Mouse (Mus musculus) forebrain, embryonic 14.5 days (tissue): Measurements from ENCODE around the gene Trpm8. TPM values are rescaled to one million over a fixed set of nuclear protein-coding genes. Genes with fewer than 3 reads are reported as not detected.

ENCODE experiments used
- ATAC-seq: fragments of 200-750 bp; cut with Nextera tagmentation; 2 replicates; pipeline ENCODE4 v1.8.0; 2017; ENCODE audit warnings: mild to moderate bottlenecking, moderate library complexity
- DNase-seq: peaks from one replicate; pipeline ENCODE4 v3.0.0-alpha.2; 2015; ENCODE audit warnings: low spot score
- H3K27ac ChIP-seq: fragments of 300-500 bp; sonication (generic); 2 replicates; pipeline ENCODE4 v1.5.1; 2014; ENCODE audit warnings: low read depth, mild to moderate bottlenecking, control low read depth, low read length, moderate library complexity
- H3K27me3 ChIP-seq: fragments of 300-500 bp; sonication (generic); replicated peaks from 2 replicates; pipeline ENCODE4 v1.6.1; 2014; ENCODE audit warnings: low read length, control low read depth, mixed read lengths; ENCODE audit not compliant: control insufficient read depth, insufficient read depth
- H3K36me3 ChIP-seq: fragments of 300-500 bp; sonication (generic); 2 replicates; pipeline ENCODE4 v1.6.1; 2014; ENCODE audit warnings: low read length, control low read depth; ENCODE audit not compliant: control insufficient read depth, insufficient read depth
- H3K4me1 ChIP-seq: fragments of 300-500 bp; sonication (generic); 2 replicates; pipeline ENCODE4 v1.6.1; 2014; ENCODE audit warnings: antibody characterized with exemption, low read length, control low read depth; ENCODE audit not compliant: control insufficient read depth, insufficient read depth
- H3K4me2 ChIP-seq: fragments of 300-500 bp; sonication (generic); 2 replicates; pipeline ENCODE4 v1.6.1; 2014; ENCODE audit warnings: mild to moderate bottlenecking, control low read depth, low read length
- H3K4me3 ChIP-seq: fragments of 300-500 bp; sonication (generic); 2 replicates; pipeline ENCODE4 v1.5.1; 2014; ENCODE audit warnings: low read depth, low read length, control low read depth
- H3K9ac ChIP-seq: fragments of 300-500 bp; sonication (generic); 2 replicates; pipeline ENCODE4 v1.6.1; 2014; ENCODE audit warnings: mild to moderate bottlenecking, low read length, control low read depth, moderate library complexity
- H3K9me3 ChIP-seq: fragments of 300-500 bp; sonication (generic); replicated peaks from 2 replicates; pipeline ENCODE4 v1.6.1; 2016; ENCODE audit warnings: low read length, control low read depth, mixed read lengths; ENCODE audit not compliant: control insufficient read depth
- WGBS: fragments of 180-500 bp; shearing (Covaris S2); extraction: QIAGEN DNeasy Blood & Tissue Kit; methylation state at CpG from one replicate; pipeline ENCODE4 v1.1.7; 2014; 5-methylcytosine and 5-hydroxymethylcytosine counted together
- polyA plus RNA-seq: library from polyadenylated mRNA; unstranded; fragments of >200 nt; fragmentation: Nextera tagmentation; extraction: Ambion mirVana; gene quantifications from 2 replicates; pipeline ENCODE4 v1.2.1, GENCODE M21; 2014

Trpm8 gene
- polyA plus RNA-seq, 1 experiment from 2014 or later = not detected

- Histone ChIP-seq H3K4me1 (no peaks in the 10 kb centered on the region), H3K9ac (no peak overlapping the region), H3K27me3 (no peaks in the 10 kb centered on the region), H3K4me2 (no peak overlapping the region), H3K36me3 (no peaks in the 10 kb centered on the region), H3K27ac (no peak overlapping the region), H3K4me3 (no peak overlapping the region), H3K9me3 (peaks cover 85% of the 10 kb centered on the region)
- 71% methylated on average over 6 of the region's 6 CpGs for WGBS
- DNase-seq (no peak), ATAC-seq (no peak)
These were observed 23.9 kb upstream of the Trpm8 start for GRCm38 (mm10) chr1:88253540-88253939.

DNA sequence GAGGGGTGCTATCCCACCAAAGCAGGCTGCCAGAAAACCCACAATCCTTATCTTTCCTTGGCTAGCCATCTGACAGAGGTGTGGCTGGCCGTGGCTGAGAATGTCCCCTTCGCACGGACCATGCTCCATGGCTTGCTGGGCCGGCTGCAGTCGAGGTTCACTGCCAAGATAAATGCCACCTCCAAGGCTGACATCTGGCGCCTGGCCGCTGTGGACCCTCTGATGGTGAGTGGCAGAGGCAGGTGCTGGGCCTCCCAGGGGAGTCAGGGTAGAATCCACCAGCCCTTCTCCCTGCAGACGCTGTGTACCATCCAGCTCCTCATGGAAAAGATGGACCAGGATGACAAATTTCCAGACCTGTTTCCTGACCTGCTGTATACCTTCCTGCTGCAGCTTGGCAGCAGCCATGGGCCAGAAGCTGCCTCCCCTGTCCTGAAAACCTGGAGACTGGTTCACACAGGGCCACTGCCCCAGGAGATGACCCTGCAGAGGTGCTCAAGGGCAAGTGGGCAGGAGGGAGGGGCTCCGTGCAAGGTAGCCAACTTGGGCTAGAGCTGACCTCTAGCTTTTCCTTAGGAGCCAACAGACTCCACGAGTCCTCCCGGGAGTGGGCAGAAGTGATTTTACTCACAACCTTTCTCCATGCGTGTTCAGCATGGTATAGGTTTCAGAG is 22.5 kb upstream of the Trpm8 start:
- Histone ChIP-seq H3K9ac (no peak overlapping the region), H3K4me3 (no peak overlapping the region), H3K9me3 (peaks cover 71% of the 10 kb centered on the region), H3K27ac (no peak overlapping the region), H3K4me2 (no peak overlapping the region), H3K27me3 (no peaks in the 10 kb centered on the region), H3K36me3 (peaks cover 8% of the 10 kb centered on the region), H3K4me1 (no peaks in the 10 kb centered on the region)
- 90% methylated on average over 12 of the region's 12 CpGs for WGBS
- ATAC-seq (no peak), DNase-seq (no peak)

DNA sequence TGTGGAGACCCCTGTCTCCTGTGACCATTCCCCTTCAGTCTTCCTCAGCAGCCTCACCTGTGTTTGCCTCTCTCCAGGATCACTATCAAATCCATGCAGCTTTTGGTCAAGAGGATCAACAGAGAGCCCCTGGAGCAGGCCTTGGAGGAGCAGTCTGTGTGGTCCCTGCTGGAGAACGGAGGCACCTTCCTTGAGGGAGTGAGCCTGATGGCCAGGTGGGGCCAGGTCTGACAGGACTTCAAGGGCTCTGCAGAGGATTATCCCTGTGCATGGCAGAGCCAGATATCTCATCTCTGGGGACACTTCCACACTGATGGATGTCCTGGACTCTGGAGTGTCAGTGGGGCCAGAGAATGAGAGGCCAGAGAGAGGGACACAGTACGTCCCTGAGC is 22.0 kb upstream of the Trpm8 start:
- ATAC-seq (no peak), DNase-seq (no peak)
- Histone ChIP-seq H3K27me3 (no peaks in the 10 kb centered on the region), H3K4me3 (no peak overlapping the region), H3K4me2 (no peak overlapping the region), H3K9ac (no peak overlapping the region), H3K9me3 (peaks cover 66% of the 10 kb centered on the region), H3K27ac (no peak overlapping the region), H3K36me3 (peaks cover 14% of the 10 kb centered on the region), H3K4me1 (no peaks in the 10 kb centered on the region)
- WGBS = 57% methylated on average over 2 of the region's 2 CpGs

DNA sequence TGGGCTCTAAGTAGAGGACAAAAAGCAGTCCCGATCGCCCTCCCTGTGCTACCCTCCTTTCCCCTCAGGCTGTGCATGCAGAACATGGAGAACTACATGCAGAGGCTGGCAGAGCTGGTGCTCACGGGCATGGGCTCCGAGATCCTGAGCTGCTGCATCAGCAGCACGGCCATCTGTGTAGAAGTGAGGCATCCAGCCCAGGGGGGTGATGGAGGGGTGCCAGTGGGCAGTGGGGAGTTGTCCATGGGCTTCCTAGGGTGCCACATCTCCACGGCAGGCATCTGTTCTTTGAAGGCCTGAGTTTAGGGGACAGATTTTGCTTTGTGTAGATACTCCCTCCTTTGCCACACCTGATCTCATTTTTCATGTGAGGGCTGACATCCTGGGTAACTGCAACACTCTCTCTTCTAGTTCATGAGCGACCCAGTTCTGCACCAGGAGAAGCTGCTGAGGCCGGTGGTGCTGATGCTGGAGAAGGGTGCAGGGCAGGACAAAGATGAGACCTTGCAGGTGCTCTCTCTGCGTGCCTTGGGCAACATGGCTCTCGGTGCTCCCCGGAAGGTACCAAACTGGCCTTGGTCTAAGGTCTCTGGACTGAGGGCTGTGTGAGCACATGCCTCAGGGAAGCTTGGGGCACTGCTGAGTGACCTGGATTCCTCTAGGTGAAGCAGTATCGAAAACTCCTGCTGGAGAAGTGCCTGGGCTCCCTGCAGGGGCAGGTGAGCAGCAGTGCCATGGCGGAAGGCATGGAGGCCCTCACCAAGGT is 21.3 kb upstream of the Trpm8 start:
- no peaks in the 10 kb centered on the region for H3K27me3 ChIP-seq
- DNase-seq (no peak), ATAC-seq (no peak)
- H3K4me2 ChIP-seq = no peak overlapping the region
- H3K27ac ChIP-seq = no peak overlapping the region
- 81% methylated on average over 13 of the region's 13 CpGs for WGBS
- no peak overlapping the region for H3K9ac ChIP-seq
- no peak overlapping the region for H3K4me3 ChIP-seq
- H3K9me3 ChIP-seq = peaks cover 58% of the 10 kb centered on the region
- no peaks in the 10 kb centered on the region for H3K4me1 ChIP-seq
- H3K36me3 ChIP-seq = peaks cover 21% of the 10 kb centered on the region

- Histone ChIP-seq H3K36me3 (peaks cover 30% of the 10 kb centered on the region), H3K4me1 (no peaks in the 10 kb centered on the region), H3K9ac (no peak overlapping the region), H3K4me3 (no peak overlapping the region), H3K27ac (no peak overlapping the region), H3K9me3 (peaks cover 53% of the 10 kb centered on the region), H3K27me3 (no peaks in the 10 kb centered on the region), H3K4me2 (no peak overlapping the region)
- WGBS = 78% methylated on average over 10 of the region's 10 CpGs
- DNase-seq (no peak), ATAC-seq (no peak)
These were observed 20.4 kb upstream of the Trpm8 start for GRCm38 (mm10) chr1:88256886-88257663.

- H3K9me3 ChIP-seq = peaks cover 47% of the 10 kb centered on the region
- no peak overlapping the region for H3K9ac ChIP-seq
- H3K36me3 ChIP-seq = peaks cover 36% of the 10 kb centered on the region
- H3K4me2 ChIP-seq = no peak overlapping the region
- H3K4me3 ChIP-seq = no peak overlapping the region
- H3K27me3 ChIP-seq = no peaks in the 10 kb centered on the region
- DNase-seq (no peak), ATAC-seq (no peak)
- H3K27ac ChIP-seq = no peak overlapping the region
- WGBS = 84% methylated on average over 6 of the region's 6 CpGs
- no peaks in the 10 kb centered on the region for H3K4me1 ChIP-seq
These were observed 19.8 kb upstream of the Trpm8 start for GRCm38 (mm10) chr1:88257681-88258080.

GRCm38 (mm10) chr1:88258361-88258760 is 19.1 kb upstream of the Trpm8 start:
- 74% methylated on average over 6 of the region's 6 CpGs for WGBS
- Histone ChIP-seq H3K9ac (no peak overlapping the region), H3K4me1 (no peaks in the 10 kb centered on the region), H3K27ac (no peak overlapping the region), H3K27me3 (no peaks in the 10 kb centered on the region), H3K36me3 (peaks cover 43% of the 10 kb centered on the region), H3K9me3 (peaks cover 41% of the 10 kb centered on the region), H3K4me2 (no peak overlapping the region), H3K4me3 (no peak overlapping the region)
- DNase-seq = no peak
- no peak for ATAC-seq

- peaks cover 50% of the 10 kb centered on the region for H3K36me3 ChIP-seq
- no peaks in the 10 kb centered on the region for H3K4me1 ChIP-seq
- no peaks in the 10 kb centered on the region for H3K27me3 ChIP-seq
- no peak for ATAC-seq
- WGBS = 82% methylated on average over 8 of the region's 8 CpGs
- no peak for DNase-seq
- no peak overlapping the region for H3K9ac ChIP-seq
- no peak overlapping the region for H3K4me3 ChIP-seq
- peaks cover 36% of the 10 kb centered on the region for H3K9me3 ChIP-seq
- H3K27ac ChIP-seq = no peak overlapping the region
- no peak overlapping the region for H3K4me2 ChIP-seq
These were observed 18.4 kb upstream of the Trpm8 start for GRCm38 (mm10) chr1:88258881-88259642.
